Mouse (Mus musculus) ZHBTc4 (cell line): ENCODE measurements around the gene Vmn2r120.
"Not testable (repeated sequence)": the region's sequence is repeated elsewhere in the genome, so short reads cannot be mapped to it uniquely, and the experiment has no call there.

ENCODE experiments used
- DNase-seq: peaks from one replicate; pipeline ENCODE4 v3.0.0-alpha.2; 2011; ENCODE audit warnings: low read depth, low spot score

Gene Vmn2r120

DNA sequence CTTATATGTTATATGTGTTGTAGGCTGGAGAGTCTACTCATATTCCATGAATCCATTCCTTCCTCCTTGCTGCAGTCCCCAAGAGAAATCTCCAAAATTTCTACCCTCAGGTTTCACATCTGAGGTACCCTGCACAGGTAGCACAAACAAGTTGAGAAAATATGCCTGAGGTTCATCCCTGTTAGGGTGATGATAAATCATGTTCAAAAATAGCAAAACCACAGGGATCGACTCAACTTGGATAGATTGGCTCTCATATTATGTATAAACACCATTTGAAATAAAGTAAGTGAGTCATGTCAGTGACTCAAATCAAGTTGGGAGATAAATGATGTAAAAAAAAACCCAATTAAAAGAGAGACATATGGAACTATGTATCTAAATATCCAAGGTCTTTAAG is at the start of gene Vmn2r120:
TSS of gene Vmn2r120 (minus strand) at position 101 of the 400 bp plus-strand sequence.
- DNase-seq: no peak

DNA sequence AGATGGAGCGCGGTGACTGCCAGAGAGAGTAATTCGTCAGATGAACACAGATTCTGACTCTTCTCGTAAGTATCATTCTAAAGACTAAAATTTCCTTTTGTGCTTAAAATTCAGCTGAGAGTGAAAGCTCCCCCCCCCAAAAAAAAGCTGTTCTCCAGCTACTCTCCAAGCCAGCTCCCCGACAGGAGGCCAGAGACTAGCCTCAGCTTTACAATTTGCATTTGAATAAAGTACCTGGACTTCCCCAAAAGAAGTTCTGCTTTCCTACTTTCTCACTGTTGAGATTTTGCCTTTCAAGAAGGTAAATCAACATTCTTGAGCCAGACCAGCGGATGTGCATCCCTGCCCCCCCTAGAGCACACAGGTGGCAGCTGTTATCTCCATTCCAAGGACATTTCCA is 42.0 kb upstream of the Vmn2r120 start:
- not testable (repeated sequence) for DNase-seq

DNA sequence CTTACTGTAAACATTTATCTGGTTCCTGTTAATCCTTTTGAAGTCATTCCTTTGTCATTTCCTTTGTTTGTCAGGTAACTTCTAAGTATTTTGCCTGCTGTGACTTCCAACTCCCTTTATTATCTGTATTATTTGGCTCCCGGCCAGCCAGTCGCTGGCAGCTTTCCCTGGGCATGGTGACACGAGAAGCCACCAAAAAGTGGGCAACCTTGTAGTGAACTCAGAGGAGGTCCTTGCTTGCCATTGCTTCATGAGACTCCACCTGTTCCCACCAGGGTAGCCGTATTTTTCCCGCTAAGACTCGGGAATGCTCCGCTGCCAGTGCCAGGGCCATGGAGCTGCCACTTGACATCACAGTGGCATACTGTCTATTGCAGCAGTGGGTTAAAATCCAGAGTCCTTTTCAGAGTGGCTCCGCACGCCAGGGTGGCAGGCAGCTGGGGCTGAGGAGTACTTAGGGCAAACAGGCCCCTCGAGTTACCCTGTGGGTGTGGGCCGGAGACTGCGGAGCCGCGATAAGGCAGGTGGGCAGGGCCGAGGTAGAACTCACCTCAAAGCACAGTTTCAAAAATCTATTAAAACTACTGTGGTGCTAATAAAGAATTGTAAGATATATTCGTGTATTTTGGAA is 28.9 kb upstream of the Vmn2r120 start:
- DNase-seq: peak; percentile 7
